ENCODE assay signal across 8 mouse cellular contexts in genomic region chr12:69240876-69241275, GRCm38 (mm10). TPM values are rescaled to one million over a fixed set of nuclear protein-coding genes. Genes with fewer than 3 reads are reported as not detected.
A peak's percentile ranks its signal among the peaks of the same experiment; 100 is the strongest.
DNase-seq lines count a peak whose midpoint lies in the region; ATAC-seq and TF ChIP-seq lines count a peak whose summit lies in the region.

Klhdc1 (plus strand) TSS chr12:69241176.

- peak within 1 kb of the TSS; percentile 78 for H3K27ac ChIP-seq in lung, embryonic 14.5 days (ENCODE audit: low read depth)
- peak within 1 kb of the TSS; percentile 6 for H3K27ac ChIP-seq in embryonic fibroblast, embryonic 13.5 days (ENCODE audit: insufficient read depth, low read length)
- H3K27ac ChIP-seq in liver, embryonic 11.5 days (ENCODE audit: low read depth, low read length), result peak within 1 kb of the TSS; percentile 75

- H3K9me3 ChIP-seq in lung, embryonic 14.5 days (ENCODE audit: low read depth, low read length), result no peaks in the 10 kb centered on the region
- no peaks in the 10 kb centered on the region for H3K9me3 ChIP-seq in liver, embryonic 11.5 days (ENCODE audit: control insufficient read depth, low read length)

- TF ChIP-seq CTCF in lung, embryonic 14.5 days (IDR thresholded peaks at IDR 0.05; ENCODE audit: low read depth), result no peak
- no peak for TF ChIP-seq CTCF in embryonic fibroblast, embryonic 13.5 days (IDR thresholded peaks at IDR 0.05; ENCODE audit: borderline replicate concordance, insufficient read depth, low read length)

- H3K36me3 ChIP-seq in lung, embryonic 14.5 days (ENCODE audit: insufficient read depth), result no peaks in the 10 kb centered on the region
- no peaks in the 10 kb centered on the region for H3K36me3 ChIP-seq in liver, embryonic 11.5 days (ENCODE audit: control insufficient read depth, insufficient read depth, low read length)

- no peaks in the 10 kb centered on the region for H3K4me1 ChIP-seq in lung, embryonic 14.5 days (ENCODE audit: insufficient read depth)
- H3K4me1 ChIP-seq in embryonic fibroblast, embryonic 13.5 days (ENCODE audit: control insufficient read depth, insufficient read depth, low read length), result no peaks in the 10 kb centered on the region; the same call in none of the 2 replicates
- H3K4me1 ChIP-seq in liver, embryonic 11.5 days (replicated peaks; ENCODE audit: control insufficient read depth, insufficient read depth, low read length), result peaks cover 8% of the 10 kb centered on the region

- peak within 1 kb of the TSS; percentile 86 for H3K9ac ChIP-seq in lung, embryonic 14.5 days
- H3K9ac ChIP-seq in liver, embryonic 11.5 days (ENCODE audit: low read depth, low read length), result peak within 1 kb of the TSS; percentile 89

- no peaks in the 10 kb centered on the region for H3K27me3 ChIP-seq in lung, embryonic 14.5 days (ENCODE audit: insufficient read depth, low read length)
- no peaks in the 10 kb centered on the region for H3K27me3 ChIP-seq in liver, embryonic 11.5 days (replicated peaks; ENCODE audit: control insufficient read depth, insufficient read depth, low read length)

- DNase-seq in lung, embryonic 14.5 days, result no peak
- no peak for DNase-seq in lung, postnatal 36 days
- DNase-seq in liver, embryonic 11.5 days (ENCODE audit: low spot score), result no peak
- no peak for DNase-seq in right cerebral cortex, postnatal 14 days
- no peak for DNase-seq in urinary bladder, postnatal 4 days (ENCODE audit: low spot score in 2 of 2)
- DNase-seq in lung, adult 18-20 months, result no peak

- H3K4me3 ChIP-seq in lung, embryonic 14.5 days (ENCODE audit: low read depth, low read length), result peak within 1 kb of the TSS; percentile 68
- peak within 1 kb of the TSS; percentile 69 for H3K4me3 ChIP-seq in embryonic fibroblast, embryonic 13.5 days (ENCODE audit: insufficient read depth, low read length)
- peak within 1 kb of the TSS; percentile 73 for H3K4me3 ChIP-seq in liver, embryonic 11.5 days (ENCODE audit: low read depth, low read length)

- no peak for TF ChIP-seq POLR2A in embryonic fibroblast, embryonic 13.5 days (IDR thresholded peaks at IDR 0.05; ENCODE audit: low read depth, low read length)

- 73% methylated on average over 6 of the region's 6 CpGs for WGBS in lung, embryonic 14.5 days
- WGBS in liver, embryonic 11.5 days, result 63% methylated on average over 6 of the region's 6 CpGs

- peak within 1 kb of the TSS; percentile 75 for H3K4me2 ChIP-seq in lung, embryonic 14.5 days
- H3K4me2 ChIP-seq in liver, embryonic 11.5 days, result peak within 1 kb of the TSS; percentile 77

- ATAC-seq in lung, embryonic 14.5 days (ENCODE audit: insufficient read depth), result no peak
- ATAC-seq in hematopoietic stem cell, adult 5-6 weeks (replicated peaks in 1 of 2; ENCODE audit: insufficient read depth in 1 of 2, low FRiP score in 2 of 2, low TSS enrichment in 1 of 2, low read depth in 1 of 2, poor library complexity in 2 of 2, severe bottlenecking in 2 of 2), result no peak
- ATAC-seq in liver, embryonic 11.5 days (replicated peaks; ENCODE audit: low FRiP score), result no peak

RNA-seq across cellular contexts. Expression of gene Klhdc1, which starts in this region (rescaled TPM):
- polyA plus RNA-seq in lung, embryonic 14.5 days (2014; fragmentation: Nextera tagmentation; extraction: Ambion mirVana), result 3.2 and 3.9 TPM in 2 replicates
- polyA plus RNA-seq in embryonic fibroblast, embryonic 13.5 days (2011; ENCODE audit: insufficient read length, low read depth, missing spikeins), result 5.9 and 6.7 TPM in 2 replicates
- total RNA-seq in hematopoietic stem cell, adult 5-6 weeks (2017), result 21.2 and 33.1 TPM in 2 replicates
- 5.7 and 5.8 TPM in 2 replicates for polyA plus RNA-seq in liver, embryonic 11.5 days (2014; fragmentation: Nextera tagmentation; extraction: Ambion mirVana)

Comparison
In these comparisons a context has a peak if more than half of its experiments do, and no peak if none do; other contexts are left out.
1. H3K27ac ChIP-seq: peak in every context shown above with its lines; median percentile 78 in lung, embryonic 14.5 days; 75 in liver, embryonic 11.5 days; 6 in embryonic fibroblast, embryonic 13.5 days.